Mouse (Mus musculus) MN1 (cell line): ENCODE measurements around the gene Fam57b.

Source experiments
- DNase-seq: peaks from one replicate; pipeline ENCODE4 v3.0.0-alpha.2; 2016; ENCODE audit warnings: low spot score

Gene Fam57b

GRCm38 (mm10) chr7:126799050-126799467 is 1.6 kb downstream of the Fam57b start:
- DNase-seq, result peak; percentile 98

GRCm38 (mm10) chr7:126799468-126800268 is 2.2 kb downstream of the Fam57b start:
- DNase-seq, result no peak

- no peak for DNase-seq
Measured at GRCm38 (mm10) chr7:126800269-126801056, 3.0 kb downstream of the Fam57b start.

GRCm38 (mm10) chr7:126801057-126801422 is 3.6 kb downstream of the Fam57b start:
- DNase-seq, result no peak

- DNase-seq, result no peak
Measured at GRCm38 (mm10) chr7:126802134-126802889, 4.8 kb downstream of the Fam57b start.

GRCm38 (mm10) chr7:126803181-126803580 is 5.7 kb downstream of the Fam57b start:
- DNase-seq, result peak; percentile 68

- no peak for DNase-seq
Measured at GRCm38 (mm10) chr7:126803751-126804150, 6.3 kb downstream of the Fam57b start.

- peak; percentile 74 for DNase-seq
Measured at GRCm38 (mm10) chr7:126806956-126807355, 9.5 kb downstream of the Fam57b start.

- DNase-seq, result peak; percentile 57
Measured at GRCm38 (mm10) chr7:126807405-126807804, 9.9 kb downstream of the Fam57b start.

- peak; percentile 94 for DNase-seq
Measured at GRCm38 (mm10) chr7:126808703-126809455, 11.4 kb downstream of the Fam57b start.

GRCm38 (mm10) chr7:126809723-126810369 is 12.4 kb downstream of the Fam57b start:
- no peak for DNase-seq

GRCm38 (mm10) chr7:126815726-126816222 is 18.3 kb downstream of the Fam57b start:
- DNase-seq, result peak; percentile 42

GRCm38 (mm10) chr7:126816494-126816893 is 19.0 kb downstream of the Fam57b start:
- DNase-seq, result no peak

- no peak for DNase-seq
Measured at GRCm38 (mm10) chr7:126817595-126817994, 20.1 kb downstream of the Fam57b start.

- DNase-seq, result no peak
Measured at GRCm38 (mm10) chr7:126818818-126819217, 21.4 kb downstream of the Fam57b start.

GRCm38 (mm10) chr7:126821835-126822511 is 24.5 kb downstream of the Fam57b start:
- peak; percentile 88 for DNase-seq

- DNase-seq, result no peak
Measured at GRCm38 (mm10) chr7:126822741-126823140, 25.3 kb downstream of the Fam57b start.

GRCm38 (mm10) chr7:126823202-126823711 is 25.8 kb downstream of the Fam57b start:
- peak; percentile 53 for DNase-seq

GRCm38 (mm10) chr7:126823940-126824339 is 26.5 kb downstream of the Fam57b start:
- no peak for DNase-seq

- DNase-seq, result no peak
Measured at GRCm38 (mm10) chr7:126825403-126825802, 27.9 kb downstream of the Fam57b start.
